Mouse (Mus musculus) lung, postnatal 4 days (tissue): ENCODE measurements around the gene Nme9.

Source experiments
- DNase-seq, 2 experiments: peaks; one replicate each; pipeline ENCODE4 v3.0.0; 2021

Gene Nme9

GRCm38 (mm10) chr9:99451161-99451560, at the start of gene Nme9:
Nme9 (plus strand) TSS chr9:99451475.
- DNase-seq: peak in 1 of 2 experiments; percentile 30

- DNase-seq: no peak
Measured at GRCm38 (mm10) chr9:99409280-99409679, 42.0 kb upstream of the Nme9 start.

DNA sequence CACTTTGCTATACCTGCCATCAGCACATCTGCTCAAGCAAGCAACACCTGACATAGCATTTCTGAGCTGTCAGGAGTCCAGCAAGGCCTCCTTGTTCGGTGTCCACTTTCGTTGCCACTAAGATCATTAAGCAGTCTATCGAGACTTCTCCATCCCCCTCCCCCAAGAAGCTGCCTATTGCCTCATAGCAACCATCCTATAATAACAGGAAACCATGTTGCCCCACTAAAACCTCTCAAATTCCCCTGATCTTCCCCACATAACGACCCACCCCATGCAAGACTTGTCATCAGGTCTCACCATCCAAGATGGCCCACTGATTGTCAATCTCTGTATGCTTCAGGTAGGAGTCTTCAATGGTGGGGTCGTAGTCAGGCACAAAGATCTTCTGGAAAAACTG, 40.2 kb upstream of the Nme9 start:
- DNase-seq: no peak

GRCm38 (mm10) chr9:99411785-99412184, 39.5 kb upstream of the Nme9 start:
- no peak for DNase-seq

DNA sequence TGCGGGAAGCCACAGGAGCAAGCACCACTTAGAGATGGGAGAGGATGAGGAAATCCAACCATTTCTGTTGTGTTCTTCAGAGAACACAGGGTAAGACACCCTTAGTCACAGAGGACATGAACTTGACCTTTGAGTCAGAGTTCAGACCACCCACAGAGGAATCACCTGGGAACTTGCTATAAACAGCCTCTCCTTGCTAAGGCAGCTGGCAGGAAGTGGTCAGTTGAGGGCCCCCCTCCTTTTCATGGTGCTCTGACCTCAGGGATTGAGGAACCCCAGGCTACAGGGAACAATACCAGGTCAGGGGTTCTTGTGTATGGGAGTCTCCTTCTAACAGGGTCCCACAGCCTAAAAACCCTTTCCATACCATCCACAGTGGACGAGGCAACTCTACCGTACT, 34.5 kb upstream of the Nme9 start:
- DNase-seq: no peak

GRCm38 (mm10) chr9:99417288-99417846, 33.9 kb upstream of the Nme9 start:
- peak; percentile 27 to 46 for DNase-seq

DNA sequence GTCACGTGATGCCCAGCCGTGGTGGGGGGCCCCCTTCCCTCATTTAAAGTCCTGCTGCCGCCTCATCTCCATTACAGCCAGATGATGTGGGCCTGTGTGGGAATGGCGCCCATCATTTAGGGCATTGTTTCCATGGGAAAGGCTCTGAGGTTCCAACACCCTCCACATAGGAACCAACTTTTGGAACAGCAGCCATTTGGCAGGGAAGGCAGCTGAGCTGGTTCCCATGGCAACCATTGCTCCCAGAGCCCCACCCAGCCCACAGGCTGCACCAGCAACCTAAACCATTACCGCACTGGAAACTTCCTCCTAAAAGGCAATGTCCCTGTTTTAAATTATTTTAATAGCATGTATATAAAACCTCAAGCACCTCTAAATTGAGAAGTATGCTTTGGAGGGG, 32.9 kb upstream of the Nme9 start:
- DNase-seq: no peak

DNA sequence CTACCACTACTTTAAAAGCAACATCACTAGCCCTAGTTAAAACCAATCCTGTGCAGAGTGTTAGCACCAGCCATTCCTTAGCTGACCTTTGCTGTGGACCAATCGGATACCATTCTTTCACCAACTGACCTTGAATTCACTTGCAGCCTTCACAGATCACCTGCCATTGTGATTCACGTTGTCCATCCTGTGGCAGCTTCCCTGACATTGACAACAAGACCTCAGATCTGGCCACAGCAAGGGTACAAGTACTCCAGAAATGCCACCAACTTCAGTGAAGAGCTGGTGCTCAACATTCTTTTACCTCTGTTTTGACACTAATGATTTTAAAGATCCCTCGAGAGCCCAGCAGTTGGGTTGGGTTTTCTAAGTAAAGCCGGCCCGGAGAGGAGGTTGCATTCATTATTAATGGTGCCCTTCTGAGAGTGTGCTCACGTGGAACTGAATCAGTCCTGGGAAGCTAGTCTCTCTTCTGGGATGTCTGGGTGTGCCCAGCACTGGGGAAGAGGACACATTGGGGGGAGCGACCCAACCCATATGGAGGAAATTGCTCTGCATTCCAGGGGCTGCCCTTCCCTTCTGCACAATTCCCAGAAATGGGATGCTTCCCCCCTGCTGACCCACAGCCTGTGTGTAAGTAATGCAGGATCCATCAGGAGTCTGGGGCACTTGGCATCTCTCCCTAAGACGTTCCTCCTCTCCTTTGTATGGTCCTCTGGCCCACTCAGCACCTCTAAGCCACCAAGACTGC, 31.1 kb upstream of the Nme9 start:
- peak; percentile 25 to 71 for DNase-seq

DNA sequence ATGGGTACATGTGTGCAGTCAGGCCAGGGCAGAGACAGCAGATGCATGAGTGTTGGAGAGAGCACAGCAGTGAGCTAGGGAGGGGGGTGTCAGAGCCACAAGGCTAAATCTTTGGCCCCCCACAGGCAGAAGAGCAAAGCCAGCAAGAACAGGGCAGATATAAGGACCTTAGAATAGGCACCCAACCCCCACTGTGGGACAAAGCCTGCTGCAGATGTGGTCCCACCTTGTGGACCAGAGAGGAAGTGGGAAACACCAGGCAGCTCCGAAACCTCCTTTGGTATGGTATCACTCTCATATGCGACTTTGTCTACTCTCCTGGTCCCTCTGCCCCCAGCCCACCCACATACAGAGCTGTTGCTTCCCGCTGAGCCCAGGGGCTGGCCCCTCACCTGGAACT, 29.4 kb upstream of the Nme9 start:
- no peak for DNase-seq

- no peak for DNase-seq
Measured at GRCm38 (mm10) chr9:99423692-99424573, 27.3 kb upstream of the Nme9 start.

GRCm38 (mm10) chr9:99424574-99424863, 26.8 kb upstream of the Nme9 start:
- DNase-seq: no peak

DNA sequence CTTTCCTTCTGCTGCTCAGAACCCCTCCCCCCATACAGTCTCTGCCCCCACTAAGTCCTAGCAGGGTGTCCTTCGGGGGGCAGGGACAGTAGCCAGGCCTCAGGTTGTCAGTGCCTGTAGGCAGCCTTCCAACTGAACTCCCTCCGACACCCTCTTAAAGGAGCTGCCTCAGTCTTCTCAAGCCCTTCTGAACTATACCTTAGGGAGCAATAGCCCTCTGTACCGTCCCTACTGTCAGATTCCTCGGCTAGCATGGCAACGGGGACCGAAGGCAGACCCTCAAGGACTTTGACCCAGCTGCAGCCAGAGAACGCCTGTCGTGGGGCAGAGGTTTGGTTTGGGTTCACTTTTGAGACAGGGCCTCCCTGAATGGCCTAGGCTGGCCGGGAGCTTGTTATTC, 26.0 kb upstream of the Nme9 start:
- DNase-seq: no peak

DNA sequence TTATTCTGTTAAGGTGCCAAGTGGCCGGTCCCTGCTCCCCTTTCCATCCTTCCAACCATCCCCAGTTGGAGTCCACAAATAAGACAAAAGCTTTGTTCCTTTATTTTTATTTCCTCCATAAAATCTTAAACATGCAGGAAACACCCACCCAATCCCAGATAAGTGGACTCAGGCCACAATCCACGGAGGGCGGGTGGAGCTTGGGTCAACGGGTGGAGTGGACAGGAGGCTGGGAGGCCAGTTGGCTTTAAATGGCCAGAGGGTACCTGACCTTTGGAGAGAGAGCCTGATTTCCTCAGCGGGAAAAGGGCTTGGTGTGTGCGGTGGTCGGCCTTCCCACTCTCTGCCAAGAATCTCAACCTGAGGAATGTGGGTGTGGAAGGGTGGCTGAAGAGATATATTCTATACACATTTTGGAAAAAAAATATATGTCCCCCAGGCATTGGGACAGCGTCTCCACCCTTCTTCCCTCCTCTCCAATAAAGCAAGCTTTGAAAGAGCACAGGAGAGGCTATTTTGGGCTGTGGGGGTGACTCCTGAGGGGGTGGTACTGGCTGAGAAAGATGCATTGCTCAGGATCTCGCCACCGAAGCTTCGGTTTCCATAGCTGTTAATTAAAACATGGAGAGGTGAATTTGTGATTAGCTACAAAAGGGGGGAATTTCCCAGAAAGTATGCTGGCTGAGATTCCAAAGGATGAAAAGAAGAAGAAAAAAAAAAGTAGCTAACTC, 22.5 kb upstream of the Nme9 start:
- no peak for DNase-seq

DNA sequence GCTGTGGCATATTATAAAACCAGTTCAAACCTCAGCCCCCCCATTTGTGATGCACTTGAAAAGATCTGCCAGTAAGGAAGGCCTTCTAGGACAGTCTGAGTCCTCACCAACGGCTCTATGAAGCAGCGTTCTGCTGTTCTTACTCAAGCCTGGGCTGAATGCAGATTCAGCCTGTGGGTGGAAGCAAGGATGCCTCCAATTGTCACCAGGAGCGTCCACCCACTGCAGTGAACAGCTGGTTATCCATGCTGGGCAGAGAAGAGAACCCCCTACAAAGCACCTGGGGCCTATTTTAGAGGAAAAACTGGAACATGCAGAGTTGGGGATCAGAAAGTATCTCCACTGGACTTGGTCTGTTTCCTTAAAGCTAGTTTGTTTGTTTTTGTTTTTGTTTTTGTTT, 21.4 kb upstream of the Nme9 start:
- no peak for DNase-seq

DNA sequence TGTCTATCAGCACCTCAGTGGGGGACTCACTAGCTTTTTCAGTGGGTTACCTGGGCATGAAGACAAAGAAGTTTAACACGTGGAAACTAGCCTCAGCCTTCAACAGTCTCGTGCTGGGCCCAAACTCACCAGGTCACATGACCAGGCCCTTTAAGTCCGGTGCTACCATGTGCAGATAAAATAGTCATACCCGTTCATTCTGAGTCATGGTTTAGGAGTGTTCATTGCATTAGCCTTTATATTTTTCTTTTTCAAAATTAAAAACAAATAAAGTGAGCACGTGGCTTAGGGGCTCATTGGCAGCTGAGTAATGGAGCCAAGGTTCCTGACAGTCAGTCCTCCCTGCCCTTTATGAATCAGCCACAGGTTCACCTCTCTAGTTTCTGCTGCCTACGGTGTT, 20.5 kb upstream of the Nme9 start:
- no peak for DNase-seq

- no peak for DNase-seq
Measured at GRCm38 (mm10) chr9:99431346-99431745, 19.9 kb upstream of the Nme9 start.

DNA sequence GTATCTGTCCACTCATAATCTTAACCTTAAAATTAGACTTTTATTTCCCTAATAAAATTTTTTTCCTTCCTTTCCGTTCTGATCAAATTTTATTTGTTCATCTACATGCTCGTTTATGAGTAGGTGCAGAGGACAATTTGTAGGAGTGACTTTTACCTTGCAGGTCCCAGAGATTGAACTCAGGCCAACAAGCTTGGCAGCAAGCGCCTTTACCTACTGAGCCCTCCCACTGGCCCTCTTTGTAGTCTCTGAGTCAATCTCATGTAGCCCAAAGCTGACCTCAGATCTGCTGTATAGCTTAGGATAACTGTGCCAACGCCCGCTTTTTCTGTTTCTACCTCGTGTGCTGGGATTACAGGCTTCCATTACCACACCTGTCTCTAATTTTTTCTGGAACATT, 19.3 kb upstream of the Nme9 start:
- no peak for DNase-seq

DNA sequence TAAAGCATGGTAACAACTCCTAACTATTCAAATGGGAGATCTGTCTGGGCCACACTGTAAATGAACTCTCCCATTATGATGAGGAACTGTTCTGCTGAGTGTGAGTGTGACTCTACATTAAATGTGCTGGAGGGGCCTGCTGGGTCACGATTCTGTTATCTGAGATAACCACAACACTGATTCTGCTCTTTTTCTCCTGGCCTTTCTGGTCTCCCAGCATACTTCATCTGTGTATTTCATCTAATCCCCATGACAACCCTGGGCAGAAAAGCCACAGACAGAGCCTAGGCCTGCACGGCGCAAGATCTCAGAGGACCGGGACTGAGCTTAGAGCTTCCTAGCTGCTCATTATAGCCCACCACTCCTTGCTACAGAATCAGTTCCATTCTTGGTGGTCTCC, 18.8 kb upstream of the Nme9 start:
- DNase-seq: no peak

DNA sequence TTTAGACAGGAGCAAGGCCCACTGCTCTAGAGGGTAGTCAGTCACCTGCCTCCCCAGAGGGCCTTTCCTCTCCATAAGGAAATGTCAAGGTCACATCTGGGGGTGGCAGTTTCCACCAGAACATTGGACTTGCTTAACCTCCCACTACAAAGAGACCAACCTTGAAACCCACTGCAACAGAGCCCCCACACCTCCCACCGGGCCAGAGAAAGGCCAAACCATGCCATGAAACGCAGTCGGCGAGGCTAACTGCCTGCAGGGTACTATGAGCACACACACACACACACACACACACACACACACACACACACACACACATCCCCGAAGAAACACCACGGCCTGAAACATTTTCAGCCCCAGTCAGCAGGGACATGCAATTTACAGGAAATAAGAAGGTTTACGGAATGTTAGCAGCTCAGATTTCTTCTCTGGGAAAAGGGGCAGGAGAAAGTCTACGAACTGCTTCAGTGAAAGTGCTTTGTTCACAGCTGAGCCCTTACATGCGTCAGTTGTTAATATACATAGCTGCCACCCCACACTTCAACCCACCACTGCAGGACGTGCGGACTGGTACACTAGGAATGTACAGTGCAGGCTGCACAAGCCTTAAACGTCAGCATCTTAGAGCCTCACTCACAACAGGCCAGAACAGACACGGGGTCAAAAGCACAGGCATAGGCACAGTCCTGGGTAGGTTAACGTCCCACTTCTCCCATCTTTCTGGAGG, 16.2 kb upstream of the Nme9 start:
- DNase-seq: peak in 1 of 2 experiments; percentile 23

DNA sequence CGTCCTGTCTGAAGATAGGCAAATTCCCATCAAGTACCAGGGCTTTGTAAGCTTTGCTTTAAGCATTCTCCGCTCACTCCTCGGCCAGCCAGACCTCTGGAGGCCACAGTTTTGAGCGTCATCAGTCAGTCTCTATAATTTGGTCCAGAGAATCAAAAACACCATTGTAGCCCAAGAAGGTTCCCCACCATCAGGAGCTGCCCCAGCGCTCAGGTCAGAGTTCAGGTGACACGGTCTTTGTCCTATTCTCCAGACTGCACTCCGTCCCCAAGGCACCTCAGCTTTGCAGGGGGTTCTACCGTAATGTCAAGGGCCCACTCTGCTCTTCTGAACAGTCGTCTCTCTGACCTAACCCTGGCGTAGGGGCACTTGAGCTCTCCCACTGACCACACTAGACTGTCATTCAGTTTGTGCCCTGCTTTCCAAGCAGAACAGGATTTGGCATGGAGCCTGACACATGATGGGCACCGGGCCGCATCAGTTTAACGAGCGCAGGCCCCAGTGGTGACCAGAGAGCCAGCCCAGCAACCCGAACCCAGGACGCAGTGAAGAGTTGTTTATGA, 15.6 kb upstream of the Nme9 start:
- DNase-seq: peak; percentile 47

DNA sequence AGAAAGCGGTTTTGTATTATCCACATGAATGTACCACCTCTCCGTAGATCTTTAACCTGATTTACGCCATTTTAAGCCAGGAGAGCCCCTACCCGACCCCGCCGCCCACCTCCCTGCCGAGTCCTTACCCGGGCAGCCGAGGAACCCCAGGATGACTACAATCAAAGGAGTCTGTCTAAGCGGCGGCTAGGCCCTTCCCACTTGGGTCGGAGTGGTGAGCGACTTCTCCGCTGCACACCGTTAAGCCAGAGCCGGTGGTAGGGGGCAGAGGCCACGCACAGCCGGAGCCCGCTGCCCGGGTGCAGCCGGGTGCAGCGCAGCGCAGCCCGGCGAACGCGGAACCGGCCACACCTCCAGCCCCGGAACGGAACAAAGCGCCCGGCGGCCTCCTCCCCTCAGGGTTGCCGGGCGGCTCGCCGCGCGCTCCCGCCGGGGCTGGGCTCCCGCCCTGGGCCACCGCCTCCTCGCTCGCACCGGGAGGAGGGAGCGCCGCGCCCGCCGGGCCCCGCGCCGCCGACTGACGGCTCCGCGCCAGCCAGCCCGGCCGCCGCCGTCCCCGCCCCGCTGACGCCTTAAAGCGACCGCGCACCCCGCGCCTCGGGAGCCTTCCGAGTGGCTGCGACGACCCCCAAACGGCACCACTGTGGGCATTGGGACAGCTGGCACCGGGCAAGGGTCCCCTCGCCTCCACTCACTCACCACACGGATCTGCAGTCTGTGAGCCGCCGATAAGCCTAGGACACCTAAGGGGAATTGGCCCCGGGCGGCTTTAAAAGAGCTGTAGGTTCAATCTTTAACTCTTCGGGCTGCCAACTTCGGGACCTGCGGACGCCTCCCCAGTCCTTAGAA, 14.9 kb upstream of the Nme9 start:
- DNase-seq: peak; percentile 78 to 89
